Mouse (Mus musculus): ENCODE data around the gene Qprt.

- TF ChIP-seq CTCF (conservative IDR thresholded peaks at IDR 0.05; ENCODE audit: low read length) (no peak), NANOG (IDR thresholded peaks at IDR 0.05; ENCODE audit: borderline replicate concordance, low read length) (no peak), POU5F1 (IDR thresholded peaks at IDR 0.05; ENCODE audit: borderline replicate concordance, low read length) (no peak)
Measured at GRCm38 (mm10) chr7:127091114-127091896, 30.7 kb downstream of the Qprt start, which contains the start of gene AI467606.
